Mouse (Mus musculus) kidney, adult 2 months (tissue): ENCODE data around the gene Syt15.

Experiments
- CTCF ChIP-seq: fragments of 200-500 bp; conservative IDR thresholded peaks from 2 replicates; pipeline ENCODE4 v1.5.1; 2011; ENCODE audit warnings: low read depth, mild to moderate bottlenecking, control low read depth, low read length, moderate library complexity, mixed read lengths; ENCODE audit not compliant: insufficient read depth, insufficient read length
- POLR2A ChIP-seq: fragments of 200-500 bp; IDR thresholded peaks from one replicate; pipeline ENCODE4 v1.6.1; 2011; ENCODE audit warnings: low read depth, low read length, control low read depth

DNA sequence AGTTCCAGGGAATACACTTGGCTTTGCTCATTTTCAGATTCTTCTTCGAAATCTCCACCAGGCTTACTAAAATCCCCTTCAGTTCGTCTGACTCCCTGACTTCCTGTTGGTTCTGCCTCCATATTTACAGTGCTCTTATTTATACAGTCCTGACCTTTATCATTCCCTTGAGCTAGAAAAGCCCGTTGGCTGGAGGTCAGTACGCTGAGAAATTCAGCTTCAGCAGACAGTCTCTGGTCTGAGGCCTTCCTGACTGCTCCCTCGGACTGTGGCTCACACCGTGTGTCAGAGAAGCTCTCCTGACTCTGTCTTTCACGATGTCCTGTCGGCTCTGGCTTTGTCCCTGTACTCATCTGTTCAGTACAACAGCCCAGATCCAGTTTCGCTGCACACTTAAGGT lies 48.7 kb downstream of the Syt15 start:
- TF ChIP-seq CTCF (no peak), POLR2A (no peak)
